Mouse (Mus musculus) activated CD4-positive, CD25-positive, alpha-beta regulatory T cell, adult 4 months (primary cell): ENCODE results near the gene Katnal1. TPM values are rescaled to one million over a fixed set of nuclear protein-coding genes. Genes with fewer than 3 reads are reported as not detected.
A peak's percentile ranks its signal among the peaks of the same experiment; 100 is the strongest.

Experiments
- ATAC-seq: one replicate; pipeline ENCODE4 v1.8.0; 2017
- polyA plus RNA-seq, 2 experiments: library from polyadenylated mRNA; unstranded; fragments of 100-300 nt; shearing (Covaris generic); gene quantifications; one replicate each; pipeline ENCODE4 v1.2.1; 2017

Katnal1 gene
- polyA plus RNA-seq, 2 experiments from 2014 or later: 2.9 to 4.3 TPM

GRCm38 (mm10) chr5:148873116-148873515, 56.0 kb downstream of the Katnal1 start:
- no peak for ATAC-seq

GRCm38 (mm10) chr5:148869583-148869982, 59.5 kb downstream of the Katnal1 start:
- ATAC-seq: no peak

GRCm38 (mm10) chr5:148867766-148868165, 61.4 kb downstream of the Katnal1 start:
- ATAC-seq: peak; percentile 63

DNA sequence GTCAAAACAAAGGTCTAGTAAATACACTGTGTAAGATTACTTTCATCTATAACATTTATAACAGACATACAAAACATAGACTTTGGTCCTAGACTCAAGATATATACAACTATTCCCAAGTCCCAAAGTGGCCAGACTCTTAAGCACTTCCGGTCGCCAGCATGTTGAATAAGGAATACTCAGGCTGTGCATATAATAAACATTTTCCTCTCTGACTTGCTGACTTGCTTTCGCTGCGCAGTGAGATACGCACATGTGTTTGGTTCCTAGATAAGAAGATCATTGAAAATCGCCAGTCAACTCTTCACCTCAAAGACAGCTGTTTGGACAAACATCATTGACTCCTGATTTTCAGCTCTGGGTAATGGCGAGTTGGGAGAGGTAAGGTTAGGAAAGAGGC, 61.9 kb downstream of the Katnal1 start:
- ATAC-seq: no peak

DNA sequence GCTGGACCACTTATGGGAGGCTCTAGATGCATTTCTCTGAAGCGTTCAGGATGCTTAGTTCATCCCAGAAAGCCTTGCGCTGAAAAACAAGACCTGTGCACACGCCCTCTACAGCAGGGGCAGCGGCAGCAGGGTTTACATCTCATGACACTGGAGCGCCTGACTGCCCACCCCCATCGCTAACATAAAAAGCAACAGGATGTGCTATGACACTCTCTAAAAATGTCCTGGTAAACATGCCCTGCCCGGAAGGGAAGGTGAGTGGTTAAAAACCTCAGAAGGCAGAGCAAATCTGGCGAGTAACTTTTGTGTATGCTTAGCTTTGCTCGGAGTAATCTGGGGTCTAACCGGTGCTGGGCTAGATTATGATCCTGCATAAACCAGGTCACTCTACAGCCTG, 62.5 kb downstream of the Katnal1 start:
- ATAC-seq: peak; percentile 92

DNA sequence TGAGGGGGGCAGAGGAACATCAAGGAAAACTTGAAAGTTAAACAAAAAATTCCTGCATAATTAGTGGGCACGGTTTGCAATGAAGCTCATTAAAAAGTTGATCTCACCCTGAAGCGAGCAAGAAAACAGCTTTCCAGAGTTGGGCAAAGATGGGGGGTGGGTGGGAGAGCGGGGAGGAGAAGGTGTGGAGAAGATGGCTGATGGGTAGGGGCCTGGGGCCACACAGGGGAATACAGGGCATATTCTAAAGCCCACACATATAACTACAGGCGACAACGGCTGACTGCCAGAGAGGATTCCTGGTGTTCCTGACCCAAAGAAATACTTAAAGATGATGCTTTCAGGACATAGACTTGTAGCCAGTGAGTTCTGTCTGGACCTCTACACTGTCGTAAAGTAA, 65.7 kb downstream of the Katnal1 start:
- ATAC-seq: no peak

DNA sequence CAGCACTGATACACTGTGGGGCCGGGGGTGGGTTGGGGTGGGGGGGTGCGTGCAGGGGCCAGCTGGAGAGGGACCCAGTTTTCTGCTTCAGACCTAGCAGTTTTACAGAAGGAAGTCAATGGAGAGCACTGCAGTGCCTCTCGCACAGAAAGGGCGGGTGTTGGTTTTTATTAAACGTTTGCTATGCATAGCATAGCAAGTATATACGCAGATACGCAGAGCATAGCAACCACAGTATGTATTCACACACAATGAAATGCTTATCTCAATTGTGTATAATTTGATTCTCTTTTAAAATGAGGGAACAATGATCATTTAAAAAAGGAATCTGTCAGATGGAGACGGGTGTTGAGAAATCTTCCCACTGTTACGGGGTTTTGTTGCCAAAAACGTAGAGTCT, 66.3 kb downstream of the Katnal1 start:
- ATAC-seq: no peak

DNA sequence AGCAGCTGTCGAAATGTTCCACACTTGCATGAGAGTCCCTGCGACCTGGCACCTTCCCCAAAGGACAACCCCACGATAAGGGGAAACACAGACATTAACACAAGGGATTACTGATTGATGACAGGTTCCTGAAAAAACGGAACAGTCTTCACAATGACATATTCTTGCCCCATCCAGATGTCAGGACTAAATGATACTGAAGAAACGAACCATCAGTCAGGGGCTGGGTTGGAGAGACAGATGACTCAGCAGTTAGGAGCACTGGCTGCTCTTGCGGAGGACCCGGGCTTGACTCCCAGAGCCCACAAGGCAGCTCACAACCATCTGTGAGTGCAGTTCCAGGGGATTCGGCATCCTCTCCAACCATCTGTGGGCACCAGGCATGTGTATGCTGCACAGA, 67.0 kb downstream of the Katnal1 start:
- ATAC-seq: no peak

DNA sequence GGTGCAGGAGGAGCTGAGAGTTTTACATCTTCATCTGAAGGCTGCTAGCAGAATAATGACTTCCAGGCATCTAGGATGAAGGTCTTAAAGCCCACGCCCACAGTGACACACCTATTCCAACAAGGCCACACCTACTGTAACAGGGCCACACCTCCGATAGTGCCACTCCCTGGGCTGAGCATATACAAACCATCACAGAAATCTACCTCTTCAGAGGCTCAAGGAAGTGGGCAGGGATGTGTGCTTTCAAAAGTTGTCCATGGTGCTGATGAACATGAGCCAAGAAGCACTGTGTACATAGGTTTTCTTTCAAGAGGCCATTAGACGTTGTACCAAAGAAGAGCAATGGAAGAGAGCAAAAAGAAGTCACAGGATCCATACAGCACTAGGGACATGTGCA, 71.6 kb downstream of the Katnal1 start:
- ATAC-seq: no peak

DNA sequence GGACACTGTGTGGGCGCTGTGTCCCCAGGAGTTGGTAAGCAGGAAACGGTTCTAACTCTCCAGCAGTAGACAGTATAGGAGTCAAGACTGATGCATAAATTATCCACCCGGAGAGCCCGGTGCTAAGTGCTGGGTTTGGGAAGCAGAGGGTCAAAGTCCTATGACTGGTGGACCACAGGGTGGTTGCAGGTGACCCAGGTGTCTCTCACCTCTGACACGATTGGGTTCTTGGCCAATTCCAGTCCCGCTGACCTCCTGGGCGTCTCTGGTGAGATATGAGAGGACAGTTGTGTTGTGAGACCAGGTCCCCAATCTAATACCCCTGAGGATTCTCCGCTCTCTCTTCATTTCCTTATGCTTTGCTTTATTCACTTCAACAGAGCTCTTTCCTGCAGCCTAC, 74.1 kb downstream of the Katnal1 start:
- no peak for ATAC-seq

DNA sequence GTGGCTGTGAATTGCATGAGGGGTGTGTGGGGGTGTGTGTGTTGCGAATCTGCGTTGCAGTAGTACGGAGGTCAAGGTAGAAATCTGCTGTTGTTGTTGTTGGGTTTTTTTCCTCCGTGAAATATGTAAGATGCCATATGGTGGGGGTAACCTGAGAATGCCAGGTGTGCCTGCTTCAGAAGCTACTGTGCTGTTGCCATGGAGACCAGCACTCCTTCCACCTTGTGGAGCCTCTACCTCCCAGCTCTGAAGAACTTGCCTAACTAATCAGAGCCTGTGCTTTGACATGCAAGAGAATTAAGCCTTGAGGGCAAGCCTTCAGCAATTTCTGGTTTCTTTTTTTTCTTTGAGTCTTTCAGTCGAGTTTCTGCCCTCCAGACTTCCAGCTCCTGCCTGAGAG, 75.0 kb downstream of the Katnal1 start:
- ATAC-seq: no peak

DNA sequence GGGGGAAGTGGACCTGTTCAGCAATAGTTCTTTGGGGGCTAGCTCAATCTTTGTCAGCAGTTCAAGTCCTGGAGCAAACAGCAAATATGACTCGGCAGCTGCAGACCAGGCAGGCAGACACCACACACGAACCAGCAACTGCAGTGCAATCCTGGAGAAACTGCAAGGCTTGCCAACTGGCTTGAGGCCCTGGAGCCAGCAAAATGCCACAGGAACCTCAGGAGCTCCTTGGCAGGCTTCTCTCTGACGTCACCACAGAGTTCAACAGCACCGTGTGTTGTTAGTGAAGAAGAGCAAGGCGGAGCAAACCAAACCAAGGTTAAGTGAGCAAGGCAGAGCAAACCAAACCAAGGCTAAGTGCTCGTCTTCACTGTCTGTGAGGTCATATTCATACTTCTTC, 79.6 kb downstream of the Katnal1 start:
- no peak for ATAC-seq

DNA sequence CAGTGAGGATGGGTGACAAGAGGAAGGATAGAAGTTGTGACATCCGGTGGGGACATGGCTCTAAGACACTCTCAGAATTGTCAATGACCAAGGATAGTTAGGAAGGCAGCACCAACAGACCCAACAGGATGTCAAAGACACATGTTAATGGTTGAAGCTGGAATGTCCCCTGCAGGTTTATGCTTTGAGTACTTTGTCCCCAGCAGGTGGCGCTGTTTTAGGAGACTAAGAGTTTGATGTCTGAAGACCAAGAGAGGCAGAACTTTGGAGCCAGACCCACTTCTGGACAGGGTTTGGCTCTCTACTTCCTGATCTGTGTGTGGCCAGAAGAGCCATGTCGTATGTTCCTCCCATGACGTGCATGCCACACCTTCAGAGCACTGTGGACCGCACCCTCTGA, 82.1 kb downstream of the Katnal1 start:
- no peak for ATAC-seq

DNA sequence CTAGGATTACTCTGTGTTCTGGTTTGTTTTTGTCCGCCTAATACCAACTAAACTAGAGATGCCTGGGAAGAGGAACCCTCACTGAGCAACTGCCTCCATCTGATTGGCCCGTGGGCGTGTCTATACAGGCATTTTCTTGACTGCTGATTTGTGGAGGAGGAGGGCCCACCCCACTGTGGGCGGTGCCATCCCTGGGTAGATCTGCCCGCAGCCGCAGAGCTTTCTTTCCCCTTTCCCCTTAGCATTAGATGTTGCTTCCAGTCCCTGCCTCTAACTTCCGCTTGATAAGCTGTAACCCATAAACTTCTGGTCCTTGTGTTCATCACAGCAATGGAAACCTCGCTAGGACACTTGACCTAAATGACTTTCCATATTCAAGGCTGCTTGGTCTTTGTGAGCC, 92.1 kb downstream of the Katnal1 start:
- ATAC-seq: no peak

DNA sequence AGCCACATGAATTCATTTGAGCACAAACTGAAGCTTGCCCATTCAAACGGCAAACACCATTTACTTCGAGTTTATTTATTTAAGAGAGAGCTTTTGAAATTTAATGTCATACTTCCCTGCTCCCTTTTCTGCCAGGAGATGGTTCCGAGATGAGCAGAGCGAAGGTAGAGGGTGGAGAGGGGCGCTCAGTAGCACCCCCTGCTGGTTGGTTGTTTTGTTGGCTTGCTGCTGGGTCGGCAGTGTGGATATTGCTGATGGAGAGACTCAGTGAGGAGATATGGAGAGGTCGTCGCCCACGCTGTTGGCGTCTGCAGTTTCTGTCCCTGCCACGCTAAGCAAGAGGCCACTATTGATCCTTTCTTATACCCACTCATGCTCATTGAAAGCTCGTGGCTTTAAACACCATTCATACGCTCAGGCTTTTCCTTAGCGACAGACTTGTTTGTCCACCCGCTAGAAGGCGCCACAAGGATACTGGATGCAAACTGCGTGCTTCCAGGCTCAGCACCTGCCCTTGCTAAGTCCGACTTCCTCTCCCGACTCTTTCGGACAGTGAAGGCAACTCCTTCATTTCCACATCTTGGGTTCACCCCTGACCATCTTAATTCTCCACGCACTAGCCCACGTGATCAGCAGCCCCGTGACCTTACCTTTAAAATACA, 97.4 kb downstream of the Katnal1 start:
- peak; percentile 69 for ATAC-seq

GRCm38 (mm10) chr5:148831141-148831547, 98.0 kb downstream of the Katnal1 start:
- no peak for ATAC-seq

GRCm38 (mm10) chr5:148825732-148826131, 103.4 kb downstream of the Katnal1 start:
- ATAC-seq: no peak

DNA sequence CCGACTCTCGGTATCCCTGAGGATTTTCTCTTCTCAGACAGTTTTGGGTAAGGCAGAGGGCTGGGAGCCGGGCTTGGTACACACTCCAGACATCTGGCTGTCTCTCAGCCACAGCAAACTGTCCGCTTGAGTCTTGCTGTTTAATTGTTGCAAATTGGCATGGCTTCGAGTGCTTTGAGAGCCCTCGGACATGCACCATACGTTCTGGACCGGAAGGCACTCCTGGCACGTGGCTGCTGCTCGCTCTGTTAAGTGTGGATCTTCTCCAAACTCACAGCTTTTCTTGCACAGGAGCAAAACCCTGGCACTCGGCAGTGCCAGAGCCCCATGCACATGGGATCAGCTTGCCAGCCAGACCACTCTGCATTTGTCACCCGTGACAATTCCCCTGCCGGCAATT, 106.3 kb downstream of the Katnal1 start:
- no peak for ATAC-seq

Other genes starting within 250 kb of the Katnal1 start
- not detected for gene Gm42791, start 65.8 kb upstream of the Katnal1 start, polyA plus RNA-seq